Mouse (Mus musculus) lung, postnatal 36 days (tissue): ENCODE measurements at regions not wholly inside any gene's neighbourhood (a gene's known extent, or its start where the extent isn't known, plus 50 kb on each side); places are given as distances from the start of the nearest gene placed in this dataset.

Experiments used
- DNase-seq: peaks from one replicate; pipeline ENCODE4 v3.0.0; 2022; ENCODE audit warnings: mixed read lengths

- no peak for DNase-seq
Measured at GRCm38 (mm10) chr12:73830122-73830521, 71.1 kb upstream of the Hif1a start.

- DNase-seq = no peak
Measured at GRCm38 (mm10) chr12:73830551-73831203, 70.5 kb upstream of the Hif1a start.

GRCm38 (mm10) chr12:73831204-73831595 lies 70.0 kb upstream of the Hif1a start:
- DNase-seq = no peak

- no peak for DNase-seq
Measured at GRCm38 (mm10) chr12:73831637-73832385, 69.4 kb upstream of the Hif1a start.

- no peak for DNase-seq
Measured at GRCm38 (mm10) chr12:73832789-73833188, 68.4 kb upstream of the Hif1a start.

- no peak for DNase-seq
Measured at GRCm38 (mm10) chr12:73836132-73836531, 65.0 kb upstream of the Hif1a start.

- DNase-seq = no peak
Measured at GRCm38 (mm10) chr12:73837036-73837435, 64.1 kb upstream of the Hif1a start.

- peak; percentile 27 for DNase-seq
Measured at GRCm38 (mm10) chr12:73837921-73838320, 63.3 kb upstream of the Hif1a start.

GRCm38 (mm10) chr12:73838330-73838729 lies 62.8 kb upstream of the Hif1a start:
- DNase-seq = no peak

GRCm38 (mm10) chr12:73842000-73842675 lies 59.0 kb upstream of the Hif1a start:
- DNase-seq = no peak

- no peak for DNase-seq
Measured at GRCm38 (mm10) chr12:73844782-73845181, 56.4 kb upstream of the Hif1a start.

GRCm38 (mm10) chr12:73846672-73847071 lies 54.5 kb upstream of the Hif1a start:
- DNase-seq = peak; percentile 72

GRCm38 (mm10) chr12:73847336-73847735 lies 53.8 kb upstream of the Hif1a start:
- no peak for DNase-seq

GRCm38 (mm10) chr12:73850831-73851230 lies 50.3 kb upstream of the Hif1a start:
- DNase-seq = no peak
